Mouse (Mus musculus): ENCODE results near the gene Vps13d. TPM values are rescaled to one million over a fixed set of nuclear protein-coding genes. Genes with fewer than 3 reads are reported as not detected.

The Vps13d gene
- total and polyA plus RNA-seq, 3 experiments: 9.4 to 9.8 (median 9.7) TPM

- no peaks in the 10 kb centered on the region for H3K27me3 ChIP-seq (replicated peaks)
- H3K79me2 ChIP-seq (replicated peaks; ENCODE audit: control insufficient read depth, extremely low read depth, insufficient read depth, poor library complexity, severe bottlenecking): peaks cover 12% of the 10 kb centered on the region
- no peak for DNase-seq (ENCODE audit: extremely low read depth)
- no peak overlapping the region for H3K9ac ChIP-seq (ENCODE audit: insufficient read depth, low read depth)
- peaks cover 0 to 28% of the 10 kb centered on the region in 2 experiments; a peak in 2 of 4 replicates for H3K4me1 ChIP-seq (ENCODE audit: control insufficient read depth in 1 of 2, insufficient read depth in 2 of 2)
- no peak overlapping the region for H3K27ac ChIP-seq (ENCODE audit: insufficient read depth, low read depth)
- no peak overlapping the region for H3K4me3 ChIP-seq (replicated peaks in 1 of 3; ENCODE audit: low read depth in 2 of 3, low read length in 2 of 3, poor library complexity in 1 of 3)
- no peak for TF ChIP-seq SMC3 (IDR thresholded peaks at IDR 0.05; ENCODE audit: low read depth, low read length)
- no peak for TF ChIP-seq RCOR1 (conservative IDR thresholded peaks at IDR 0.05; ENCODE audit: low read depth, low read length)
- no peak for TF ChIP-seq NELFE (IDR thresholded peaks at IDR 0.05; ENCODE audit: low read depth, low read length)
- TF ChIP-seq E2F4 (IDR thresholded peaks at IDR 0.05; ENCODE audit: insufficient replicate concordance, low read depth, low read length): no peak
- TF ChIP-seq POLR2A (IDR thresholded peaks at IDR 0.05; ENCODE audit: low read depth, low read length): no peak
- no peak for TF ChIP-seq IRF4 (IDR thresholded peaks at IDR 0.05; ENCODE audit: low read depth, low read length)
- no peak for TF ChIP-seq ZKSCAN1 (IDR thresholded peaks at IDR 0.05; ENCODE audit: borderline replicate concordance, low read depth, low read length)
- no peak for TF ChIP-seq ETS1 (conservative IDR thresholded peaks at IDR 0.05; ENCODE audit: low read depth, low read length)
- no peak for TF ChIP-seq PAX5 (IDR thresholded peaks at IDR 0.05; ENCODE audit: low read length)
- no peak for TF ChIP-seq MAX (IDR thresholded peaks at IDR 0.05; ENCODE audit: low read length)
- TF ChIP-seq RAD21 (IDR thresholded peaks at IDR 0.05; ENCODE audit: low read depth, low read length): no peak
- TF ChIP-seq TCF12 (IDR thresholded peaks at IDR 0.05; ENCODE audit: low read depth, low read length): no peak
- TF ChIP-seq SIN3A (IDR thresholded peaks at IDR 0.05; ENCODE audit: low read length): no peak
- TF ChIP-seq USF1 (IDR thresholded peaks at IDR 0.05; ENCODE audit: low read depth, low read length): no peak
- no peak for TF ChIP-seq MEF2A (IDR thresholded peaks at IDR 0.05; ENCODE audit: borderline replicate concordance, low read depth, low read length)
- TF ChIP-seq EP300 (IDR thresholded peaks at IDR 0.05; ENCODE audit: low read length): no peak
- dilution Hi-C loops (cut with MboI; ENCODE audit: extremely low pct_ligation_motif_present, extremely low pct_unique_long_range_greater_than_20kb, low sequenced_read_pairs) (no loop called here), in situ Hi-C loops (cut with MboI; ENCODE audit: low pct_ligation_motif_present, low pct_unique_long_range_greater_than_20kb, low sequenced_read_pairs) (no loop called here)
- H3K9me3 ChIP-seq (replicated peaks; ENCODE audit: low read length): no peaks in the 10 kb centered on the region
- H3K36me3 ChIP-seq (replicated peaks in 1 of 2; ENCODE audit: control insufficient read depth in 1 of 2, insufficient read depth in 1 of 2, low read length in 1 of 2): peaks cover 7 to 34% of the 10 kb centered on the region in 2 experiments
- no peak overlapping the region for H3K4me2 ChIP-seq (ENCODE audit: insufficient read depth, low read depth, poor library complexity, severe bottlenecking)
Observed at GRCm38 (mm10) chr4:145192686-145193085, 2.1 kb downstream of the Vps13d start.

DNA sequence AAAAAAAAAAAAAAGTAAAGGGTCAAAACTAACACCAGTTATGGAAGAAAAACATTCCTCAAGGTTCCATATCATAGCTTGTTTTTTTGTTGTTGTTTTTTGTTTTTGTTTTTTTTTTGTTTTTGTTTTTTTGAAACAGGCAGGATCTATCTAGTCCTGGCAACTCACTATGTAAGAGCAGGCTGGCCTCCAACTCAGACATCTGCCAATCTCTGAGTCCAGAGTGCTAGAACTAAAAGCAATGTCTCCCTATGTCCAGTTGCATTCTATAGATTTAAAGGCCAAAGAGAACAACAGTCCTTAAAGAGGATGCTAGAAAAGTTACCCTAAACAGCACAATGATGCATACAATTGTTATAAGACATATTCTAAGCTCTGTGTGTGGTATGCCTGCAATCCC is 6.2 kb downstream of the Vps13d start:
- H3K9me3 ChIP-seq (replicated peaks; ENCODE audit: low read length): no peaks in the 10 kb centered on the region
- dilution Hi-C loops (cut with MboI; ENCODE audit: extremely low pct_ligation_motif_present, extremely low pct_unique_long_range_greater_than_20kb, low sequenced_read_pairs): no loop called here
- H3K4me1 ChIP-seq (ENCODE audit: control insufficient read depth in 1 of 2, insufficient read depth in 2 of 2): peaks cover 0 to 26% of the 10 kb centered on the region in 2 experiments; a peak in 2 of 4 replicates
- no peak overlapping the region for H3K9ac ChIP-seq (ENCODE audit: insufficient read depth, low read depth)
- no peak overlapping the region for H3K27ac ChIP-seq (ENCODE audit: insufficient read depth, low read depth)
- no peak overlapping the region for H3K4me3 ChIP-seq (replicated peaks in 1 of 3; ENCODE audit: low read depth in 2 of 3, low read length in 2 of 3, poor library complexity in 1 of 3)
- in situ Hi-C loops (cut with MboI; ENCODE audit: low pct_ligation_motif_present, low pct_unique_long_range_greater_than_20kb, low sequenced_read_pairs): no loop called here
- peaks cover 10 to 66% of the 10 kb centered on the region in 2 experiments for H3K36me3 ChIP-seq (replicated peaks in 1 of 2; ENCODE audit: control insufficient read depth in 1 of 2, insufficient read depth in 1 of 2, low read length in 1 of 2)
- peaks cover 3% of the 10 kb centered on the region; the same call in 1 of the 2 replicates for H3K79me2 ChIP-seq (replicated peaks; ENCODE audit: control insufficient read depth, extremely low read depth, insufficient read depth, poor library complexity, severe bottlenecking)
- no peak overlapping the region for H3K4me2 ChIP-seq (ENCODE audit: insufficient read depth, low read depth, poor library complexity, severe bottlenecking)
- H3K27me3 ChIP-seq (replicated peaks): no peaks in the 10 kb centered on the region
- no peak for DNase-seq (ENCODE audit: extremely low read depth)
- no peak for TF ChIP-seq ZKSCAN1 (IDR thresholded peaks at IDR 0.05; ENCODE audit: borderline replicate concordance, low read depth, low read length)
- no peak for TF ChIP-seq GABPA (IDR thresholded peaks at IDR 0.05; ENCODE audit: insufficient replicate concordance, low read depth, low read length)
- no peak for TF ChIP-seq MAX (IDR thresholded peaks at IDR 0.05; ENCODE audit: low read length)

All from CH12.LX (cell line).